Mouse (Mus musculus) Muller cell, postnatal 12 days (primary cell): ENCODE measurements around the gene Ikbkg.
"Not testable (repeated sequence)": the region's sequence is repeated elsewhere in the genome, so short reads cannot be mapped to it uniquely, and the experiment has no call there.

Source experiments
- DNase-seq: peaks from one replicate; pipeline ENCODE4 v3.0.0-alpha.2; 2015; ENCODE audit errors: inconsistent ontology term

Ikbkg gene

DNA sequence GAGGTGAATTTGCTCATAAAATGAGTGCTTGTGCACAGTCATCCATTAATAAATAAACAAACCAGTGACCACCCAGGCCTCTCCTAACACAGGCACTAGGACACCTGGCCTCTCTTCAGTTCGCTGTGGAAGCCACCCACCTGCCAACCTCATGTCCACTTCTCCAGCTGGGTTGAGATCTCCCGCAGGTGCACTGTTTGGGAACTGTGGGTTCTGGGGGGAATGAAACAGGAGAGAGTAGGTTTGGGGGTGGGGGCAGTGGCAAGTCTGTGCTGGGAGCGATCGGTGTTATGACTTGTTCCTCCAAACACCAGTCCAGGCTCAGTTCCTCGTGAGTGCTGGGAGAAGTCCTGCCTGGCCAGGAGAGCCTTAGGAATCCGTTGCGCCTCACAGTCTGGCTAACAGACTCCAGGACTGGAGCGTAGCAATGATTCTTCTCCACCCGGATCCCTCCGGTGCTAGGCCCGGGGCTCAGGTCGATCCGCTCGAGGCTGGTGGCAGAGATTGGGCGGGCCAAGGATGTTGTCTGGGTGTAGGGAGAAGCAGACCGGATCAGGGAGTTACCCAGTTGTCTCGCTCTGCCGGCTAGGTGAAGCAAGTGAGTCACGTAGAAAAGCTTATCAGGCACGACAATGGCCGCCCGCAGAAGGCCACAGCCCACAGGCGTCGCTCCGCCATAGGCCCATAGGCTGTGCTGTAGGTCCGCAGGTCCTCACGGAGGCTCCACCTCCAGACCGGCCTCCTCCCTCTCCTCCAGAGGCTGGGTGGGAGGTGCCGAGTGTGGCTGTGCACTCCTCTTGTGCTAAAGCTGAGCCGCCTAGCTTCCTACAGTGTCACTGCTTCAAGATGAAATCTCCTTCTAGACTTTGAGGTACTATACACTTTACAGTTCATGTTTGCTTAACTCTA lies at the start of gene Ikbkg, which contains the start of gene Fam3a:
TSS of gene Ikbkg (plus strand) at position 756 of the 909 bp plus-strand sequence.
TSS of gene Fam3a (minus strand) at position 738 of the 909 bp plus-strand sequence.
- DNase-seq = peak; percentile 86

DNA sequence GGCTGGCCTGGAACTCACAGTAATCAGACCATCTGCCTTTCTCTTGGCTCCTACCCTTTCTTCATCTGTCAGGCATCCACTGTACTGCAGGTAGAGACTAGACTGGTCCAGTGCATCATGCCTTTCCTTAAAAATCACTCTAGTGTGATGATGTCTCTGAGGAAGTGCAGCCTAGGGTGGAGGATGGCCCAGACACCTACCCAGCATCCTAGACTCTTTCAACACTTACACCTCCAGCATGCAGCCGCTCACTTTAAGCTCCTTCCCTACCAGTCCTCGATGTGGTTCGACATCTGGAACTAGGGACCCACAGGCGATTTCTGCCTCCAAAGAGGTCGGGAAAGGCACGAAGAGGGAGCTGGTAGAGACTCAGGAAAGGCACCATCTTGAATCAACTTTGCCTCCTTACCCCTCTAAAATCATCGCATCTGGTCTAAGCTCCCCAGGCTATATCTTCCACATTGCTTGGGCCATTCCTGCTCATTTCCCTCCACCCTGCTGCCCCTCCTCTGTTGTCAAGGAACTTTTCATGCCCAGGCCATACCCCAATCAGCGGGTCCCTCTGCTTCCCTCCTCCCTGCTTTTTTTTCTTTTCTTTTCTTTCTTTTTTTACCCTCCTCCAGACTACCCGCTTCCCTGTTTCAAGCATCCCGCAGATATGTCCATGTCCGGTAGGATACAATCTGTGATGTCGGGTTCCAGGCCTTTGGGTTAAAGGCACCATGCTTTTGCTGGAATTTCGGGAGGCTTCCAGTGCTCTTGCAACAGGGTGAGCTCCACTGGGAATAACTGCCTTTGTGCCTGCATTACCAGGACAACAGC lies 40.2 kb upstream of the Ikbkg start:
- no peak for DNase-seq

DNA sequence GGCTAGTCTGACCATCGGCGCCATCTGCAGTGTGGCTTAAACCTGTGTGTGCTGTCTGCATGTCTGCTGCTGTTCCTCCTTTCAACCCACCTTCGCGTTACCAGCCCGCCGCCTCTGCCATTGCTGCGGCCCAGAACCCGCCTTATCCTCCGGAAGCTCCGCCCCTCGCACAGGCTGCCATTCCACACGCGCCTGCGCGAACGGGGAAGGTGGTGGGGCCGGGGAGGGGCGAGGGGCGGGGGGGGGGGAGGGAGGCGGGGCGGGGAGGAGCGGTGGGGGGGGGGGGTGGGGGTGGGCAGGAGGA lies 39.7 kb upstream of the Ikbkg start, which contains the start of gene Lage3:
TSS of gene Lage3 (minus strand) at position 152 of the 304 bp plus-strand sequence.
- DNase-seq = peak; percentile 76

DNA sequence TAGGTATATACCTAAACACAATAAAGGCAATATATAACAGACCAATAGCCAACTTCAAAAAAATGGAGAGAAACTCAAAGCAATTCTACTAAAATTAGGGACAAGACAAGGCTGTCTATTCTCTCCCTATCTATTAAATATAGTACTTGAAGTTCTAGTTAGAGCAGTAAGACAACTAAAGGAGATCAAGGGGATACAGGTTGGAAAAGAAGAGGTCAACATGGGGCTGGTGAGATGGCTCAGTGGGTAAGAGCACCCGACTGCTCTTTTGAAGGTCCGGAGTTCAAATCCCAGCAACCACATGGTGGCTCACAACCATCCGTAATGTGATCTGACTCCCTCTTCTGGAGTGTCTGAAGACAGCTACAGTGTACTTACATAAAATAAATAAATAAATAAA lies 36.0 kb upstream of the Ikbkg start:
- not testable (repeated sequence) for DNase-seq

DNA sequence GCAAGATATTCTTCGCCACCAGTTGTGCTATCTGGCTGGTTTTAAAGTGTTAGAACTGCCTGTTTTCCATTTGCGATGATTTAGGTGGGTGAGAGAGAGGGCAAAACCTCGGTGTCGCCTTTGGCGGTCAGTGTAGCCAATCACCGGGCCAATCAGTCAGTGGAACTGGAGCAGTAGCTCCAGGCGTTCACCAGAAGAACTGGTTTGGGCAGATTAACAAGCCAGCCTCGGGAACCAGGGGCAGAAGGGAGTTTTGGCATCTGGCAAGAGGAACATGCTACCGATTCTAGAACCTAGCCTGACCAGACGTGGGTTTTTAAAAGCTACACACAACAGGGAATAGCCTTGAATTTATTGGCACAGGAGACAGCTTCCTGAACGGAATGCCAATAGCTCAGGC lies 33.9 kb upstream of the Ikbkg start:
- no peak for DNase-seq

DNA sequence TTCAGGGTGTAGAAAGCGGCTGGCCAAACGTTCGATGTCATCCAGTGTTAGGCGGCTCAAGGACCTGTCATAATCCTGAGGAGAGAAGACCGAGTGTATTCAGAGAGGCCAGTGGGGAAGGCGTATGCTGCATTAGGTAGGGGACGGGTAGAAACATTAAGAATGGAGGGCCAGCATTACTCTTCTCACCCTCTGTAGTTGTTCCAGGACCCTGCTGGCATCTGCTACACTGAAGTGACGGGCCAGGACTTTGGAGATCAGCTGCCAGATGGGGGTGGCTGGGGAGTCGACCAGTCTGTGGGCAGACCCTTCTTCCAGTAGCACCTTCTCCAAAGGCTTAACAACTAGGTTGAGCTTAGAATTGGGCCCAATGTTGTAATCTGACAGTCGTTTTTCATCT lies 25.6 kb upstream of the Ikbkg start:
- no peak for DNase-seq

DNA sequence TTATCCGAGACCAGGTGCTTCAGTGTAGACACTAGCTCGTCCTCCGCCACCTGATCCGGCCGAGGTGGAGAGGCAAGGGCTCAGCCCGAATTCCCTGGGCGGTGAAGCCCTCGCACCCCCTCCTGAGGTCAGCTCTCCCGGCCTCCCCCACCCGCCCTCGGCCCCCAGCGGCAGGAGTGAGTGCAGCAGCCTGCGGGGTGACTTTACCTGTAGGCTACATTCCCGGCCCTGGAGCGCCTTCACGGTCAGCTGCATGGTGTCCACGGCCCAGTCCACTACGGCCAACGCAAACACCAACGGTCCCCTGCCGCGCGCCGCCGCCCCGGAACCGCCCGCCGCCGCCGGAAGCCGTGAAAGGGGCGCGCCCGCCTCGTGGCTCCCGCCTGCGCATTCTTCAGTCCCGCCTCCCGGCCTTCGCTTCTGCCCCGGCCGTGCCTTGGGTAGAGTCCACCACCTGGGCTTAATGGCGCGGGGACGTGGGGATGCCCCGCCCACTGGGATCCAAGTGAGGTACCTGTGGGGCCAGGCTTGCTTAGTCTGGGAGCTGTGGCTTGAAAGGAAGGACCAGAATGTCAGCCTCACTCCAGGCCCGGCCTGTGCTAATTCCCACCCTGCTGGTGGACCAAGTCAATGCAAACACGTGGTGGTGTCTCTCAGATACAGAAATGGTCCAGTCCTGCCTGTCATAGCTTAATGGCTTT lies 24.7 kb upstream of the Ikbkg start:
- DNase-seq = peak; percentile 73

DNA sequence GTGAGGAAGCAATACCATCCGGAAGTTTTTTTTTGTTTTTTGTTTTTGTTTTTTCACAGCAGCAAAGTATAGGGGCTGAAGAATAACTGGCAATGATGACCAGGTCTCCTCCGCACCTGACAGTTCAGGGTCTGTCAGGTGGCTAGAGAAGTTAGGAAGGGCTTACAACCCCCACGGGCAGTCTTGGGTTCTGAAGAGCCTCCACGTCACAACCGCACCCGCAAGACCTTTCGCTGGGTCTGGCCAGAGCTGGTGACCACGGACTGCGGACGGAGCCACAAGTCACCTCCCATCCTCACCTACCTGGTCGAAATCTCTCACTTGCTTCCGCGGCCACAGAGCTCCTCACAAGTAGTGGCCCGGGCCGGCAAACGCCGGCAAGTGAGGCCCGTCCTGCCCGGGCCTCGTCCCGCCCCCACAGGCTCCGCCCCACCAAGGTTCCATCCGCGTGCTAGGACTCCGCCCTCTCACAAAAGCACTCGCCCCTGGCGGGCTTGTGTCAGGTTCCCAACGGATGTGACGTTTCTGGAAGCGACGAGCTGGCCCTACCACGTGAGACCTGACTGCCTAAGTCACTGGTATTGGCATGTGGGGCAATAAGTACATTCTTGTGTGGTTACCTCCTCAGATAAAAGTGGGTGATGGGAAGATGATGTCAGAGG lies 20.1 kb upstream of the Ikbkg start, which contains the start of the genes Ubl4a and Slc10a3:
TSS of gene Ubl4a (minus strand) at position 331 of the 662 bp plus-strand sequence.
TSS of gene Slc10a3 (minus strand) at position 462 of the 662 bp plus-strand sequence.
- peak; percentile 88 for DNase-seq

DNA sequence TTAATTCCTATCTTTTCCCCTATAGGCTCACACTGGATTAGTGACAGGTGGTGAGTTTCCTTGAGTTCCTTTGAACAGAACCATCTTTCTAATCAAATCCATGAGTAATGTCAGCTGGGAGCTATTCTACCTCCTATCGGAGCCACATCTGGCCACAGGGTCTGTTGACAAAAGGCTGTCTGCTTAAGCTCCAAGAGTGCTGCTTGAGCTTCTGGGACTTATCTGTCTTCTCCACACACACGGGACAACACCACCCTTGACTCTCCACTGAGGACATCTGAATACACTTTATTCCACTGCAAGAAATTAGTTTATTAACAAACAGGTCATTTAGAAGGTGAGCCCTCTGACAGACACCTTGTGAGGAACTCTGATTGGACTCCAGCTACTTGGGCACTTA lies 8.6 kb upstream of the Ikbkg start:
- no peak for DNase-seq

DNA sequence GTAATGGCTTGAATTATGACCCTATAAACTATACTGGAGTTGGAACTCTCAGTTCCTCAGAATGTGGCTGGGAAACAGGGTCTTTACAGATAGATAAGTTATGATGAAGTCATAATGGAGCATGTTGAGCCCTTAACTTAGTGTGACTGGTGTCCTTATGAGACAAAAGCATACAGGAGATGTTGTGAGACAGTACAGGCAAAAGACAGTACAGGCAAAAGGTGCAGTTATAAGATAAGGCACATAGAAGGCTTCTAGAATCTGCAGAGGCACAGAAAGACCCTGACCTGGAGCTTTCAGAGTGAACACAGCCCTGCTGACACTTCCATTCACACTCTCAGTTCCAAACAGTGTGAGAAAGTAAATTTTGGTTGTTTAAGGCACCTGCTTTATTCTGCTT lies 4.9 kb upstream of the Ikbkg start:
- DNase-seq = no peak

DNA sequence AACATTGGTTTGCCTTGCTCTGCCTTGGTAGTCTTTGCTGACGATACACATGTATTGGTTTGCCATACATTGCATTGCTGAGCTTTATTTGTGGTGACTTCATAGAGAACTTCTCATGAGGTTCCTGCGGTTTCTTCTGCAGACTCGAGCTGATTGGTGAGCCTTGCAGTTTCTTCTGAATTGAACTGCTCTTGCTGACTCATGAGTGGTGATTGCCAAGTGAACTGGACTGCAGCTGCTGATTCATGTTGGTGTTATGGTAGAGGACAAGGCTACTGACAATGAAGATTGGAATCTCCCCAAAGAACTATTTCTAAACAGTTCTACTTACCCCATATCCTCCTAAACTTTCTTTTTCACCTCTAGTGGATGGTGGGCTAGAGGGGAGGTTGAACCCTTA lies 7.0 kb downstream of the Ikbkg start:
- no peak for DNase-seq

DNA sequence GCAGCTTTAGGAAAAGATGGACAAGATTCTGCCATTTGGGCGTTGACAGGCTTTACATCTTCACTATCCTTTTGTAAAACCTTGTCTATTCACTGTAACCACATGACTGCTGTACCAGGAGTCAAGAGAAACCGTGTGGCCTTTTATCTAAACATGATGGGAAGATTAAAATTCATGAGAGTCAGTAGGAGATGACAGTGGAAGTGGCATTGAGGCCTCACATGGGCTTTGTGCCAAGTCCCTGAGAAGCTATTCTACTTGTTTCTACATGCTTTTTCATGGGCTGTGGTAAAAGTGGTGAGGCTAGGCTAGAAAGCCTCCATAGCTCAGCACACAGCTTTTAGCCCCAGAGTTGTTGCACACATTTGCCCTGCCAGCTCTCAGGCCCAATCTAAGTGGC lies 15.2 kb downstream of the Ikbkg start:
- DNase-seq = no peak

DNA sequence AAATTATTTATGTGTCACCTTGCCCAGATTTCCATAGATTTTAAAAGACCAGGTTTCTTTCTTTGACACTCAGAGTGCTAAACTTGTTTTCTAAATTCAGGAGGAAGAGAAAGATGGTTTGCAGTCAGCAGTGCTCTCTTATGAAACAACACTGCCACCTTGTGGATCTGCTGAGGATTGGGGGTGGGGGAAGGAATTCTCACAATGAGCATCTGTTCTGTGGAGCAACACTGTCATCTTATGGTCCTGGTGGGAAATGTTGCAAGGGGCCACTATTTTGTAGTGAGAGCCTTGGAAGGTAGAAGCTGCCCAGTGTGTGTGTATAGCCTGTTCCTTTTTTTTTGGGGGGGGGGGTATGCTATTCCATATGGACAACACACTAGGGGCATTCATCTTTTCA lies 20.3 kb downstream of the Ikbkg start:
- DNase-seq = peak; percentile 71

DNA sequence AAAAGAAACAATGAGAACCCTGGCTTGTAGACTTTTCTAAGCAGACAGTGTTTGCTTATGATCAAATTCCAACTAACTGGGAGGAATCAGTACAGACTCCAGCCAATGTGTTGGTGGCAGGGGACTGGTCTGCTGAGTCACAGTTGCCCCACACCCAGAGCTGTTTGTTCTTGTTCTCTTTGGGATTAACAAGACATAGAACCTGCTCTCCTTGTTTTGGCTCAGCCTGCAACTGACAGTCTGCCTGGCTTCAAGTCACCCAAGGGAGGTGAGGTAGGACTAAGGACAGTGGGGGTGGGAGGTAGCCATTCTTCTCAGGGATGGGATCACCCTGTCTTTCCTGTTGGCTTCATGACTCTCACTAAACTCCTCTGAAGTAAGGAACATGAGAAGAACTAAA lies 31.4 kb downstream of the Ikbkg start:
- peak; percentile 37 for DNase-seq

DNA sequence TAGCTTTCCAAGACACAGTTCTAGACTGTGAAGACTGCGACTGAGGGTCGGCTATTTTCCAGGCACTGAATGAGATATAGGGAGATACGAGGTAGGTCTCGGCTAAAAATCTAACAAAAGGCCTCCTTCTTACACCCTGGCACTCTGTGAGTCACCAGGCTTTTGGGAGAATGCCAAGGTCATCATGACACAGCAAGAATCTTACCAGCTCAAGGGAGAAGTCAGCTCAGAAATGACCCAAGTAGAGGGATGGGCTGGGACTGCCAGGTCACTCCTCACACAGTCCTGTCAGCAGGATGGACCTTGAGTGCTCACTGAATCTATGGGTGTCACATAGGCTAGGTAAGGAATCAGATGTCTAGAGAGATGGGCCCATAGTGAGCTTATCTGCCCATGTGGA lies 32.1 kb downstream of the Ikbkg start:
- DNase-seq = peak; percentile 64

DNA sequence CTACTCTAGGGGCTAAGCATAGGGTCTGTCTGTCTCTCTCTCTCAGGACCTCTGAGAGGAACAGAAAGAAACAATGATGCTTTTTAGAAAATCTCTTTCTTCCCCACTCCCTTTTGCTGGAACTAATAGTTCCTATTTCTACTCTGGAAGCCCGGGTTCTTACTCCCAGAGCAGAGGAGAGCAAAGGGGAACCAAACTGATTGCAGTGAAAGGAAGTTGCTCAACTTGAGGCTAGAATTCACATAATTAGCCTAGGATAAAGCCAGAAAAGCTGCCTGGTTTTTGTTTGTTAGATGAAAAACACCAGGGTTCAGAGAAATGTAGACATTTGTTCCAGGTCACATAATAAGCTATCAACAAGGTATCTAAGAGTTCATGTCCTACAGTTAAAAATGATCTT lies 33.2 kb downstream of the Ikbkg start:
- no peak for DNase-seq

DNA sequence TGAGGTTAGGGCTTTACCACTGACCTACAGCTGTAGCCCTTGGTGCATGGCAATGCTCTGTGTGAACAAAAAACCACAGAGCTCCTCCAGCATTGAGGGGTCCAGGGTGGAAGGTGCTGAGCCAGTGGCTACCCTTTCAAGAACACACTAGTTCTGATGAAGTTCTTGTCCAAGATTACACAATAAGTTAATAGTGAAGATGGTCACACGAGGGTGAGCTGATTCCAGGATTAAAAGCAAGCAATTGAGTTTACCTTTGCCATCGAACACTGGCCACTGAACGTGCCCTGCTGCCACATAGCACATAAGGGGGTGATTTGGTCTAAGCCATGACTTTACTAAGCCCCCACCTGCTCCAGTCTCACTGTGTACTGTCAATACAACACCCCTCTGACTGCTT lies 34.0 kb downstream of the Ikbkg start:
- no peak for DNase-seq

DNA sequence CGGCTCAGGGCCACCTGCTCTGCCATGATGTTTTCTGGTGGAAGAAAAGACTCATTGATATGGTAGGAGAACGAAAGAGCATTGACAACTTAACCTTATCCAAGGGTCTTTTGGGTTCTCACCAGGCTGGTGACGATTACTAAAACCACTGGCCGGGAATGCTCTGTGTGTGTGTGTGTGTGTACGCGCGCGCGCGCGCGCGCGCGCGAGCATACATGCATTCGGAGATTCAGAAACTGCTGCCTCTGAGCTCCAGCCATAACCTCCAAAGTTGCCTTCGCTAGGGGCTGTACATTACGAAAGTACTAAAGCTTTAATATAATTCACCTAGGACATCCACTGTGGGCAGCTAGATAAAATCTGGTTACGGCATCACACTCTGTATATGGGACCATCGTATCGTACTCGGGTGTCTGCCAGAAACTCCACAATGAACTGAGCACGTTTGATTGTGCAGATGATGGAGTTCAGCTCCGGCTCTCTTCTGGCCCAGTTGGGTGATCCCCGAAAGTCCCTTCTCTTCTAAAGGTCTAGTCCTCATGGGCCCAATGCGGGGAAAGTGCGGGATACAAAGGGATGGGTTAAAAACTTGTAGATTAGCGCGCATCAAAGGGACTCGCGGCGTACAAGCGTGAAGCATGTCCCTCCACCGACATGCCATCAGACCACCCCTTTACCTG lies 35.2 kb downstream of the Ikbkg start:
- peak; percentile 6 for DNase-seq

DNA sequence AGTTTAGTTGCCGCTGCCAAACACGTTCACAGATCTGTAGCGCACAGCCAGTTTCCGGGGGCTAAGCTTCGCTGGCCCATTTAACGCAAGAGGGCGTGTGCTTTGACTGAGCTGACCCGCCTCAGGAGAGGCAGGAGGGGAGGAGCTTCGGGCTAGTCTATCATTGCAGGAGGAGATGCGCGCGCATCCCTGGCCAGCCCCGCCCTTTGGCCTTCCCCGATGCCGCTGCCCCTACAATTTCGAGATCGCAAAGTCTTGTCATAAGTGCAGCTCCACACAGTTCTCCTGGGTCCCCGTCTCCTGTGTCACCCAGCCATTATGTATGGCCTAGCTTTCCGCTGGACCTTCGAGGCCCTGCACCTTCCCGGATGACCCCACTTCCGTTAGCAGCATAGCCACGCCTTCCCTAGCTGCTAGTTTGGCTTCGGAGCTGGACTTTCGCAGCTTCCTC lies 35.8 kb downstream of the Ikbkg start, which contains the start of gene G6pdx:
TSS of gene G6pdx (minus strand) at position 369 of the 451 bp plus-strand sequence.
- peak; percentile 90 for DNase-seq

DNA sequence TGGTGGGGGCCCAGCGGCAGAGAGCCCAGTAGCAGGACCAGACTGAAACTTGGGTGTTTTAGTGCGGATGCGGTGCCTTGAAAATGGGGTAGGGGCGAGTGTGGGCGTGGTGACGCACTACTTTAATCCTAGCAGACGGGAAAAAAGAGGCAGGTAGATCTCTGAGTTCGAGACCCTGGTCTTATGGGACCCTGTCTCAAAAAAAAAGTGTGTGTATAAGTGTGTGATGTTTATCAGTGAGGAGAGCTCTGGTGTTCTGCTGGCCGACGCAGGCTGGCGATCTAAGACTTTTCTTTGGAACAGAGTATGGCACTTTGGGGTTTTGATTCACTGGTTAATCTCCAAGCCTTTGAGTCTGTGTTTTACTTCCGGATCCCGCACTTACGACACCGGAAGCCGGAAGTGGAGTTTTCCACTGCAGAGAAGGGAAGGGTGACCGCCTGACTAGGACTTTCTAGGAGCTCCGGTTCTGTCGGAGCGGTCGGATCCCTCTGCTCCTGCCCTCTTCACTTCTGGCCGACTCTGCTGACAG lies 36.3 kb downstream of the Ikbkg start:
- DNase-seq = peak; percentile 67
